Mouse (Mus musculus): ENCODE data around the gene Klrc1.
"Not testable (repeated sequence)": the region's sequence is repeated elsewhere in the genome, so short reads cannot be mapped to it uniquely, and the experiment has no call there.

The Klrc1 gene

GRCm38 (mm10) chr6:129678873-129679272 is at the start of gene Klrc1:
Klrc1 (minus strand) TSS chr6:129678973.
- no peak for DNase-seq (ENCODE audit: low read depth)

- DNase-seq (ENCODE audit: low read depth) = no peak
Observed at GRCm38 (mm10) chr6:129727237-129727636, 48.5 kb upstream of the Klrc1 start.

DNA sequence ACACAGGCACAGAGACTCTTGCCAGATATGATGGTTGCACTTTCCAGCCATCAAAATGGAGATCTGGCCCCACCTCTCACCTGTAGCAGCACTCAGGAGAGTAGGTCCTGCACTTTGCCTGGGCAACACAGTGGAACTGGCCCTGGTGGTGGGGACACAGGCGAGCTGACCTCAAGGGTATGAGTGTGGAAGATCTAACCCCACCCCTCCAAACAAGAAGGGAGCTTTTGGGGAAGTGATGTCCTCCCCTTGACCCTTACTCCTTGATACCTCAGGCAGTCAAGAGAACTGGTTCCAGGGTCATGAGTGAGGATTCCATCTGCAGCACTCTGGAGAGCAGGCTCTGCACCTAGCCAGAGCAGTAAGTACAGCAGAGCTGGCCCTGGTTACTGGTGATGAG is 42.6 kb upstream of the Klrc1 start:
- DNase-seq (ENCODE audit: low read depth) = no peak

DNA sequence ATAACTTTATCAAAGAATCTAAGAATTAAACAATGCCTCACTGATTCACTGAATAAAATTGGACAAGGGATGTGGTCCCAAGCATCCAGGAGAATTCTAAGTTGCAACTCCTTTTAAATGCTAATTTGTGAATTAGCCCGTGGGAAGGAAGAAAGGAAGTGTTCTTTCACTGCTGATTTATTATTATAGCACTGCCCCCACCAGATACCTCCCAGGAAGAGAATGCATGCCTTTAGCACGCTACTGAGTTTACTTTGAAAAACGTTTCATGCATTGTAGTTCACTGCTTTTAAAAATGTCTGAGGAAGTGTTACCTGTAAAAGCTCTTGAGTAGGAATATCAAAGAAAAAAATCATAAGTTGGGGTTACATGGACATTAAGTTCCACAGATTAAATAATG is 41.7 kb upstream of the Klrc1 start:
- DNase-seq (ENCODE audit: low read depth) = no peak

DNA sequence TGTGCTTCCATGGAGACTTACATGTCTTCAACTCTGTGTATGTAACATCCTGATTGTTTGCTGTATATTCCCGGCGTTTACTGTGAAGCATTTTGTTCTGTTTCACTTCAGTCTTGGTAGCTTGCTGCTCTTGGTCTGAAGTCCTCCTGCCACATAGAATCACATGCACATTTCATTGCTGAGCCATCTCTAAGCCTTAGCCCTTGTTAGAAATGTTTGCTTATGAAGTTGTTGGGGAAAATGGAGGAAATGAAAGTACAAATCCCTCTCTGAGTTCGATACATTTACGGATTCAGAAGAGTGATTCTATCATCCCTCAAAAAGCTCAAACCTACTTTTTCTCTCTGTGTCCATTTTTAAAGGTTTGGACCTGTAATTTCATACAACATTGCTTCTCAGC is 38.3 kb upstream of the Klrc1 start, which contains the start of gene Klri1:
Gene Klri1, minus strand, starts transcription at position 101 of the 400 bp plus-strand sequence.
- no peak for DNase-seq (ENCODE audit: low read depth)

DNA sequence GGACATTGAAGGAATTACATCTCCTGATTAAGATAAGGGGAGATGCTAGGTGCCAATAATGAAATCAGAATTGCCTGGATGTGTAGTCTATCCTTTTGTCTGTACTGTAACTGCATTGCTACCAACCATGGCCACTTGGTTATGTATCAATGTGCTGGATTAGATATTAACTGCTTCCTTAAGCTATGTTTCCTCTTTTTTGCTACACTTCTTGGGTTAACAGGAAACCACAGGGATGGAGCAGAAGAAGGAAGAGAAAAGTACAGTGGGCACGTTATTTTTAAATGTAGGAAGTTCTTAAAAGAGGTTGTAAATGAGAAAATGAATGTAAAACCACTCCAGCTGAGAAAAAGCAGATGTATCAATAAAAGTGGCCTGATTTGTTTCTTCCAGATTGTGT is 34.8 kb upstream of the Klrc1 start:
- DNase-seq (ENCODE audit: low read depth) = no peak

DNA sequence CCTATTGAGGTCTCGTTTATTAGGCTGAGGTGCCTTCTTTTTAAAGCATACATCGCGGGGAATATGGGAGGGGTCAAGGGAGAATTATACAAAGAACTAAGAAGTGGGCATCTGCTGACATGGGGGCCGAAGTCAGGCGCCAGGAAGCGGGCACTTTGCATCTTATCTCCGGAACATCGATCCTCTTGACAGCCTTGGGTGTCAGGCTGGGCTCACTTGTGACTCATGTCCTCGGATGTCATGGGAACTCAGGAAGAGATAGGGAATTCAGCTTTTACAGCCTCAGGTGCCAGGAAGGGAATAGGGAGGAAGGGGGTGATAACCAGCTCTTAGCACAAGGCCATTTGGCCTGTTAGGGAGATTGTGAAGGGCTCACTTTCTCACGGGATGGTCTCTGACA is 12.7 kb upstream of the Klrc1 start:
- not testable (repeated sequence) for DNase-seq (ENCODE audit: low read depth)

DNA sequence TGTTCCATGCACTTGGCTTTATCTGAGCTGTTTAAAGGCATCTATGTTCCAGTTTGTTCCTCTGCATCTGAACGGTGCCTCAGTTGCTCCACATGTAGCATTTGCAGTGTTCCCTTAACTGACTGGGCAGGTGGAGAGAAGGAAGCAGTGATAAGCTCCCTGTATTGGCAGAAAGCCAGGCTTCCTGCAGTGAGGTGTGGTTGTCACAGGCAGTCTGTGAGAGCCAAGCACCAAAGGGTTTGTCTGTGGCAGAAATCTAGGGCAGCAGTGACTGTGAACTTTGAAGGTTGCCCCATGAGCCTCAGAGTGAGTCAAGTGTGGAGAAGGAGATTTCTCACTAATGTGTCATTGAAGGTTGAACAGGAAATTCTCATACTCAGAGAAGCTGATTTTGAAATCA is 1.6 kb upstream of the Klrc1 start:
- DNase-seq (ENCODE audit: low read depth) = no peak

GRCm38 (mm10) chr6:129661301-129661700 is 17.5 kb downstream of the Klrc1 start:
- DNase-seq (ENCODE audit: low read depth) = not testable (repeated sequence)

GRCm38 (mm10) chr6:129660589-129660988 is 18.2 kb downstream of the Klrc1 start, which contains the start of gene Klrc2:
Klrc2 (minus strand) TSS chr6:129660689.
- not testable (repeated sequence) for DNase-seq (ENCODE audit: low read depth)

GRCm38 (mm10) chr6:129644054-129644453 is 34.7 kb downstream of the Klrc1 start:
- not testable (repeated sequence) for DNase-seq (ENCODE audit: low read depth)

- DNase-seq (ENCODE audit: low read depth) = not testable (repeated sequence)
Observed at GRCm38 (mm10) chr6:129643237-129643636, 35.5 kb downstream of the Klrc1 start, which contains the start of gene Klrc3. Klrc3 (minus strand) TSS chr6:129643337.

DNA sequence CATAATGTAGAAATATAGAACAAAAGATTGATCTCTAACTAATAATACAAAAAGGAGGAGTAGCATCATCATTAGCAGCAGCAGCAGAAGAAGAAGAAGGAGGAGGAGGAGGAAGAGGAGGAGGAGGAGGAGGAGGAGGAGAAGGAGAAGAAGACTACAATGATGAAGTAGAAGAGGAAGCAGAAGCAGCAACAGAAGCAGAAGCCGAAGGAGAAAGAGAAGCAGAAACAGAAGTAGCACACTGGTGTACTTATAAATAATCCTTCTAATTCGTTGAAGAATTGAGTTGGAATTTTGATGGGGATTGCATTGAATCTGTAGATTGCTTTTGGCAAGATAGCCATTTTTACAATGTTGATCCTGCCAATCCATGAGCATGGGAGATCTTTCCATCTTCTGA is 47.7 kb downstream of the Klrc1 start:
- not testable (repeated sequence) for DNase-seq (ENCODE audit: low read depth)

DNA sequence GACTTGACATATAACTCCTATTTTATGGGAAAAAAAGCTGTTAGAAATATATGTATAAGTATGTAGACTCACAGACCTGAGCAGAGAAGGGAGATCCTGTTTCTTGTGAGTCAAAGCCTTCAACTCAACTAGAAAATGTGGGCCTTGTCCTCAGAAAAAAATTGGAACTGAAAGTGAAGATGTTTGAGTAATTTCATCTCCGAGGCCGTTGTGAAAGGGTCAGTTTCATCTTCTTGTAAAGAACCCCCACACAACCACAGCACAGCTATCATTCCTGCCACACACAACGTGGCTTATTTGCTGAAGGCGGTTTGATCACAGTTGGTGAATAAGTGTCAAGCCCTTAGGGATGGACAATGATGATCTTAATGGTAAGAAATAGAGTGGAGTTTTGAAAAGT is 55.0 kb downstream of the Klrc1 start, which contains the start of gene Klrk1:
Gene Klrk1, minus strand, starts transcription at position 130 of the 400 bp plus-strand sequence.
- DNase-seq (ENCODE audit: low read depth) = no peak

Data from fibroblast of lung, adult 2 months (primary cell).